Mouse (Mus musculus) heart, postnatal 4 days (tissue): ENCODE data around the gene Casc4. TPM values are rescaled to one million over a fixed set of nuclear protein-coding genes. Genes with fewer than 3 reads are reported as not detected.
"Not testable (repeated sequence)": the region's sequence is repeated elsewhere in the genome, so short reads cannot be mapped to it uniquely, and the experiment has no call there.

Source experiments
- DNase-seq: peaks from one replicate; pipeline ENCODE4 v3.0.0; 2021
- total RNA-seq, 2 experiments: library from RNA; stranded (reverse); gene quantifications; 2 replicates each; pipeline ENCODE4 v1.2.3; 2021

The Casc4 gene
- total RNA-seq, 2 experiments from 2014 or later = 28.7 to 30.0 TPM

GRCm38 (mm10) chr2:121916047-121916970, 49.5 kb downstream of the Casc4 start:
- DNase-seq = no peak

DNA sequence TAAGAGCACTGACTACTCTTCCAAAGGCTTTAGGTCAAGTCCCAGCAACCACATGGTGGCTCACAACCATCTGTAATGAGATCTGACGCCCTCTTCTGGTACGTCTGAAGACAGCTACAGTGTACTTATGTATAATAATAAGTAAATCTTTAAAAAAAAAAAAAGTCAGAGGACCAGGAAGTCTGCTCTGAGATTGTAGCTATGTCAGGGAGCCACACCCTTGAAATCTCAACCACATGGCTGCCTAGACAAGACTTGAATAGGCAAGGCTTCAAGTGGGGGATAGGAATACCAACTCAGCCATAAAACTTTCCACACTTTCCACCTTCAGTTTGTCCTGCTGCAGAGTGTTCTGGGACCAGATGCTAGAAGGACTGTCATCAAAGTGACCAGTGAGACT, 70.9 kb downstream of the Casc4 start:
- DNase-seq = not testable (repeated sequence)

GRCm38 (mm10) chr2:121943364-121943763, 76.6 kb downstream of the Casc4 start:
- no peak for DNase-seq

GRCm38 (mm10) chr2:121954971-121955656, 88.3 kb downstream of the Casc4 start:
- no peak for DNase-seq

GRCm38 (mm10) chr2:121955765-121956223, 89.0 kb downstream of the Casc4 start, which contains the start of the genes Ctdspl2 and Mageb3:
Gene Ctdspl2 (plus strand): TSS chr2:121956001.
Gene Mageb3 (minus strand): TSS chr2:121956092.
- DNase-seq = peak; percentile 99

DNA sequence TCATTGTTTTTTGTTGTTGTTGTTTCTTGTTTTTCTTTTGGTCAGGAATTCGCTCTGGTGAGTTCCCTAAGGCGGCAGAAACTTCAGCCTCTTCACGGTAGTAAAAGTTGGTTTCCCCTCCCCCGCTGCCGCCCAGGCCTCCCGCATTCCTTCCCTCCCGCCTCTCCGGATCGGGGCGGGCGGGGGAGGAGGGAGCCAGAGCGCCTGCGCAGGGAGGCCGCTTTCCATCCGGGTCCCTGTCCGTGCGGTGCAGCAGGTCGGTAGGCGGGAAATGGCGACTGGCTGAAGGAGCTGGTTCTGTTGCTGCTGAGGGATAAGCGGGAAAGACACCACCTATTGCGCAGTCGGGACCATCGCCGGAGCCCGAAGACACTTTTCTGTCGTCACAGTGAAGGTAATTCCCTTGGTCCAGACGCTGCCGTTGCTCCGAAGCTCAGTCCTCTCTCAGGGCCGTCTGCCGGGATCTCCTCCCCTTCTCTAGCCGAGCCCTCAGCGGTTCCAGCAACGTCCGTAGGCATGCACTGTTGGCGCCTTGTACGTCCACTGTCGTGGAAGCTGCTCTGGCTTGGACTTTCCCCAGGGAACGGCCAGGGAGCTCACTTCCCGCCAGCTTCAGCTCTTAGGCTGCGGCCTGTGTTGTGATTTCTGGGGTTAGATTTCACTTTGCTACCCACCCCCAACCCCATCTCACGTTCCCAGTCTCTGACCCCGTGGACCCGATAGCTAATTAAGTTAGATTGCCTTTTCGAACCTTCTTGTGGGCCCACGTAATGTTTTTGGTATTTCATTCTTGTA, 89.7 kb downstream of the Casc4 start:
- peak; percentile 97 for DNase-seq

DNA sequence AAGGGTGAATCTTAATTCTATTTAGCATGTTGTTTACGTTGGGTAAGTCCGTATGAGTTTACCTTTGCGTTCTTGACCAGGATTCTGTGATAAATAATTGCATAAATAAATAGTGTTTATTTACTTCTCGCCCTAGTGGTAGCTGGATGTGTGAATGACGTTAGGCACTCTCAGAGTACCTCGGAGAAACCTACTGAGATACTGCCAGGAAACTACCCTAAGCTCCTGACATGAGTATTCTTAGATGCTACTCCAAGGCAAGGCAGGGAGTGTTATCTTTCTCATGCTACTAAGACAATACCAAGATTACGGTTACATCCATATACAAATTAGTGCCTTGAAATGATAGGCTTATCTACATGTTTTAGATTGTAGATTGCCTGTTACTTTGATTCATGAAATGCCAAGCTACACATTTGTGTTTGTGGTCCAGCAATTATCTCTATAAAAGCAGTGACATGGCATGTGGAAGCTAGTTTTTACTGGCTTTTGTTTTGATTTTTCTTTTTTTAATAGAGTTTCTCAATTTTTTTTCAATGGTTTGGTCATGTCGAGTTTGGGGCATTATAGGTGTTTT, 90.5 kb downstream of the Casc4 start:
- DNase-seq = no peak

Other genes starting within 250 kb of the Casc4 start
- gene Frmd5, start 59.9 kb upstream of the Casc4 start, total RNA-seq = 100 to 1,000 TPM; 161 to 204 TPM
- 10 to 100 TPM; 35.4 to 37.7 TPM for gene Ctdspl2, start 89.0 kb downstream of the Casc4 start, total RNA-seq
- under 1 TPM; 0.18 to 0.29 TPM for gene Mageb3, start 89.1 kb downstream of the Casc4 start, total RNA-seq
- gene Eif3j1, start 161.6 kb downstream of the Casc4 start, total RNA-seq = 10 to 100 TPM; 21.1 to 21.9 TPM